Mouse (Mus musculus): Measurements from ENCODE around the gene Kat2a. TPM values are rescaled to one million over a fixed set of nuclear protein-coding genes. Genes with fewer than 3 reads are reported as not detected.
A peak's percentile ranks its signal among the peaks of the same experiment; 100 is the strongest.

Gene Kat2a
- polyA plus RNA-seq, 1 experiment: 56.4 TPM

DNA sequence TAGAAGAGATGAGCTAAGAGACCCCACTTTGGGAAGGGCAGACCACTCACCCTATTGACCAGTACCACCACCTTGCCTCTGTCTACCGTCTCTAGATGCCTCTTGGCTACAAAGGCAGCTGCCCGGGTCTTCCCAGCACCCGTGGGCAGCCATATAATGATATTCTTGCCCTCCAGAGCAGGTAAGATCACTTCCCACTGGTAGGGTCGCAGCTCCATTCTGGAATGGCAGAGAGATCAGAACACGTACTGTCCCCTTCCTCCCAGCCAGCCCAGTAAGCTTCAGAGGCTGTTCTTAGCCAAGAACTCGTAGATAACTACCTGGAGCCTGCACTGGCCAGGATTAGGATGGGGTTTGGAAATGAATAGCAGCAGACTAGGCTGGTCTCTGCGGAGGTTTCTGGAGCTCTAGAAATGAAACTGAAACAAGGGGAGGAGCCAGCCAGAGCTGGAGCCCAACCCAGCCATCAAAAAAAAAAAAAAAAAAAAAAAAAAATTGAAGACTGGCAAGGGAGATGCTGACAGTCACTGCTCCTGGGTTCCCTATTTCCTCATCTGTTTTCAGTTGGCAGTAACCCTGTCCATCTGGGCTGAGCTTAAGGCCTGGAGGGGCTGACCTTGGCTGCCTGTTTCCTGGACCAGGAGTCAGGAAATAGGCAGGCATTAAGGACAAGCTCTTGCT lies 8.3 kb downstream of the Kat2a start, which contains the start of gene Dhx58:
TSS of gene Dhx58 (minus strand) at position 421 of the 681 bp plus-strand sequence.
- no peak for TF ChIP-seq CTCF (IDR thresholded peaks at IDR 0.05; ENCODE audit: borderline replicate concordance, insufficient read depth, low read depth, low read length)
- TF ChIP-seq POLR2A (IDR thresholded peaks at IDR 0.05; ENCODE audit: borderline replicate concordance, insufficient read depth, low read length): no peak
- no peak for DNase-seq
- no peak within 1 kb of the TSS for H3K27ac ChIP-seq (ENCODE audit: insufficient read depth, low read length)
- H3K4me3 ChIP-seq (replicated peaks; ENCODE audit: insufficient read depth, low read depth, low read length): no peak within 1 kb of the TSS
- WGBS: 52% methylated on average over 7 of the region's 7 CpGs
- no peaks in the 10 kb centered on the region for H3K27me3 ChIP-seq (ENCODE audit: control insufficient read depth, insufficient read depth, low read length)
- no peaks in the 10 kb centered on the region for H3K4me1 ChIP-seq (ENCODE audit: control insufficient read depth, insufficient read depth, low read length)

- Histone ChIP-seq H3K27me3 (ENCODE audit: control insufficient read depth, insufficient read depth, low read length) (no peaks in the 10 kb centered on the region), H3K4me3 (replicated peaks; ENCODE audit: insufficient read depth, low read depth, low read length) (no peak overlapping the region), H3K27ac (ENCODE audit: insufficient read depth, low read length) (no peak overlapping the region), H3K4me1 (ENCODE audit: control insufficient read depth, insufficient read depth, low read length) (no peaks in the 10 kb centered on the region)
- DNase-seq: no peak
- 68% methylated on average over 11 of the region's 11 CpGs for WGBS
- TF ChIP-seq CTCF (IDR thresholded peaks at IDR 0.05; ENCODE audit: borderline replicate concordance, insufficient read depth, low read depth, low read length) (no peak), POLR2A (IDR thresholded peaks at IDR 0.05; ENCODE audit: borderline replicate concordance, insufficient read depth, low read length) (no peak)
Measured at GRCm38 (mm10) chr11:100703366-100703765, 8.9 kb downstream of the Kat2a start.

- WGBS: 60% methylated on average over 7 of the region's 7 CpGs
- no peak overlapping the region for H3K27ac ChIP-seq (ENCODE audit: insufficient read depth, low read length)
- H3K4me1 ChIP-seq (ENCODE audit: control insufficient read depth, insufficient read depth, low read length): no peaks in the 10 kb centered on the region
- DNase-seq: no peak
- no peak overlapping the region for H3K4me3 ChIP-seq (replicated peaks; ENCODE audit: insufficient read depth, low read depth, low read length)
- H3K27me3 ChIP-seq (ENCODE audit: control insufficient read depth, insufficient read depth, low read length): no peaks in the 10 kb centered on the region
- TF ChIP-seq POLR2A (IDR thresholded peaks at IDR 0.05; ENCODE audit: borderline replicate concordance, insufficient read depth, low read length) (no peak), CTCF (IDR thresholded peaks at IDR 0.05; ENCODE audit: borderline replicate concordance, insufficient read depth, low read depth, low read length) (no peak)
Measured at GRCm38 (mm10) chr11:100702906-100703305, 9.4 kb downstream of the Kat2a start.

- peak; percentile 66 to 68 for DNase-seq
- WGBS: 21% methylated on average over 19 of the region's 19 CpGs
- TF ChIP-seq CTCF (IDR thresholded peaks at IDR 0.05; ENCODE audit: borderline replicate concordance, insufficient read depth, low read depth, low read length): peak; percentile 97
- no peak for TF ChIP-seq POLR2A (IDR thresholded peaks at IDR 0.05; ENCODE audit: borderline replicate concordance, insufficient read depth, low read length)
- H3K27ac ChIP-seq (ENCODE audit: insufficient read depth, low read length): no peak overlapping the region
- H3K27me3 ChIP-seq (ENCODE audit: control insufficient read depth, insufficient read depth, low read length): no peaks in the 10 kb centered on the region
- no peak overlapping the region for H3K4me3 ChIP-seq (replicated peaks; ENCODE audit: insufficient read depth, low read depth, low read length)
- H3K4me1 ChIP-seq (ENCODE audit: control insufficient read depth, insufficient read depth, low read length): no peaks in the 10 kb centered on the region
Measured at GRCm38 (mm10) chr11:100702081-100702851, 10.0 kb downstream of the Kat2a start.

GRCm38 (mm10) chr11:100701301-100701700 lies 11.0 kb downstream of the Kat2a start:
- Histone ChIP-seq H3K4me1 (ENCODE audit: control insufficient read depth, insufficient read depth, low read length) (no peaks in the 10 kb centered on the region), H3K27ac (ENCODE audit: insufficient read depth, low read length) (no peak overlapping the region), H3K27me3 (ENCODE audit: control insufficient read depth, insufficient read depth, low read length) (no peaks in the 10 kb centered on the region), H3K4me3 (replicated peaks; ENCODE audit: insufficient read depth, low read depth, low read length) (peak overlapping the region; percentile 11)
- 14% methylated on average over 14 of the region's 14 CpGs for WGBS
- TF ChIP-seq POLR2A (IDR thresholded peaks at IDR 0.05; ENCODE audit: borderline replicate concordance, insufficient read depth, low read length): no peak
- TF ChIP-seq CTCF (IDR thresholded peaks at IDR 0.05; ENCODE audit: borderline replicate concordance, insufficient read depth, low read depth, low read length): no peak
- DNase-seq: no peak

- Histone ChIP-seq H3K27ac (ENCODE audit: insufficient read depth, low read length) (no peak overlapping the region), H3K4me3 (replicated peaks; ENCODE audit: insufficient read depth, low read depth, low read length) (no peak overlapping the region), H3K4me1 (ENCODE audit: control insufficient read depth, insufficient read depth, low read length) (no peaks in the 10 kb centered on the region), H3K27me3 (ENCODE audit: control insufficient read depth, insufficient read depth, low read length) (no peaks in the 10 kb centered on the region)
- TF ChIP-seq CTCF (IDR thresholded peaks at IDR 0.05; ENCODE audit: borderline replicate concordance, insufficient read depth, low read depth, low read length) (no peak), POLR2A (IDR thresholded peaks at IDR 0.05; ENCODE audit: borderline replicate concordance, insufficient read depth, low read length) (no peak)
- no peak for DNase-seq
- 72% methylated on average over 3 of the region's 3 CpGs for WGBS
Measured at GRCm38 (mm10) chr11:100700710-100701109, 11.6 kb downstream of the Kat2a start.

DNA sequence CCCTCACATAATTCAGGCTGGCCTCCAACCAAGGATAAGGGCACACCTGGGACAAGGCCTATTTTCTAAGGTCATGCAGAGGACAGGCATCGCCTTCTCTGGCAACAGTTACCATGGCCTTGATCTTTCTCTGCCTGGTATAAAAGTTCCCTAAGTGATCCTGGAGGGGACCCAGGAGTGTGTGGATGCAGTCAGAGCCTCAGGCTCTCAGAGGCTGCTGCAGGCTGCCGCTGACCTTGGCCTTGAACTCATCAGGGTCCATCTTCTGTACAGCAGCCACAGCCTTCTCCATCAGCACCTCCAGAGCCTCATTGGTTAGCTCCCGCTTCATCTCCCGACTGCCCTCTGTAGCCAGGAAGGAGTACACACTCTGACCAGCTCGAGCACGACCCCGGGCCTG lies 14.3 kb downstream of the Kat2a start:
- no peak overlapping the region for H3K4me3 ChIP-seq (replicated peaks; ENCODE audit: insufficient read depth, low read depth, low read length)
- no peaks in the 10 kb centered on the region for H3K27me3 ChIP-seq (ENCODE audit: control insufficient read depth, insufficient read depth, low read length)
- H3K4me1 ChIP-seq (ENCODE audit: control insufficient read depth, insufficient read depth, low read length): no peaks in the 10 kb centered on the region
- 78% methylated on average over 7 of the region's 7 CpGs for WGBS
- TF ChIP-seq POLR2A (IDR thresholded peaks at IDR 0.05; ENCODE audit: borderline replicate concordance, insufficient read depth, low read length) (no peak), CTCF (IDR thresholded peaks at IDR 0.05; ENCODE audit: borderline replicate concordance, insufficient read depth, low read depth, low read length) (no peak)
- H3K27ac ChIP-seq (ENCODE audit: insufficient read depth, low read length): no peak overlapping the region
- DNase-seq: no peak

DNA sequence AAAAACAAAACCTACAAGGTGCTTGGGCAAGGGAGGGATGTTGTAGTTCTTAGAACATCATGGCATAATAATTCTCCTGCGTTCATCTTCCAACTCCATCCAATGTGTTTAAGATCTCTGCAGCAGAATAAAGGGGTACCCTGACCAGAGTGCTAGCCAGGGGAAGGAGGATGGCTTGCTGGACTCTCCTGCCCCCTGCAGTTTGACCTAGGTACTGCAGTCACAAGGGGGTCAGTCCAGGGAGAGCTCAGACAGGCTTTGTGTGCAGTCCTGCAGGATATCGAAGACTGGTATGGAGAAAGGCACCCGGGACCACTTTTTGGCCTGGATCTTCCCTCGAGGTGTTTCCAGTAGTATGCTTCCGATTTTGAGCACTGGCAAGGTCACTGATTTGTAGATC lies 17.3 kb downstream of the Kat2a start:
- peak; percentile 62 to 81 for DNase-seq
- 15% methylated on average over 5 of the region's 5 CpGs for whole genome bisulfite sequencing
- no peaks in the 10 kb centered on the region for H3K4me1 ChIP-seq (ENCODE audit: control insufficient read depth, insufficient read depth, low read length)
- H3K27ac ChIP-seq (ENCODE audit: insufficient read depth, low read length): no peak overlapping the region
- H3K27me3 ChIP-seq (ENCODE audit: control insufficient read depth, insufficient read depth, low read length): no peaks in the 10 kb centered on the region
- no peak overlapping the region for H3K4me3 ChIP-seq (replicated peaks; ENCODE audit: insufficient read depth, low read depth, low read length)
- peak; percentile 91 for TF ChIP-seq CTCF (IDR thresholded peaks at IDR 0.05; ENCODE audit: borderline replicate concordance, insufficient read depth, low read depth, low read length)
- no peak for TF ChIP-seq POLR2A (IDR thresholded peaks at IDR 0.05; ENCODE audit: borderline replicate concordance, insufficient read depth, low read length)

Measured in cerebellum, adult 2 months (tissue).